Mouse (Mus musculus) small intestine, adult 10 weeks (tissue): ENCODE results near the gene Hacd3. TPM values are rescaled to one million over a fixed set of nuclear protein-coding genes. Genes with fewer than 3 reads are reported as not detected.

Experiments used
- polyA plus RNA-seq: library from polyadenylated mRNA; stranded (reverse); fragments of 350-450 nt; fragmentation: Illumina TruSeq; extraction: RNeasy Lipid Tissue Mini Kit (QIAGEN cat#74804); gene quantifications from one replicate; pipeline ENCODE4 v1.2.3, GENCODE M21; 2014; ENCODE audit warnings: low replicate concordance

Gene Hacd3
- 78.4 TPM for polyA plus RNA-seq

DNA sequence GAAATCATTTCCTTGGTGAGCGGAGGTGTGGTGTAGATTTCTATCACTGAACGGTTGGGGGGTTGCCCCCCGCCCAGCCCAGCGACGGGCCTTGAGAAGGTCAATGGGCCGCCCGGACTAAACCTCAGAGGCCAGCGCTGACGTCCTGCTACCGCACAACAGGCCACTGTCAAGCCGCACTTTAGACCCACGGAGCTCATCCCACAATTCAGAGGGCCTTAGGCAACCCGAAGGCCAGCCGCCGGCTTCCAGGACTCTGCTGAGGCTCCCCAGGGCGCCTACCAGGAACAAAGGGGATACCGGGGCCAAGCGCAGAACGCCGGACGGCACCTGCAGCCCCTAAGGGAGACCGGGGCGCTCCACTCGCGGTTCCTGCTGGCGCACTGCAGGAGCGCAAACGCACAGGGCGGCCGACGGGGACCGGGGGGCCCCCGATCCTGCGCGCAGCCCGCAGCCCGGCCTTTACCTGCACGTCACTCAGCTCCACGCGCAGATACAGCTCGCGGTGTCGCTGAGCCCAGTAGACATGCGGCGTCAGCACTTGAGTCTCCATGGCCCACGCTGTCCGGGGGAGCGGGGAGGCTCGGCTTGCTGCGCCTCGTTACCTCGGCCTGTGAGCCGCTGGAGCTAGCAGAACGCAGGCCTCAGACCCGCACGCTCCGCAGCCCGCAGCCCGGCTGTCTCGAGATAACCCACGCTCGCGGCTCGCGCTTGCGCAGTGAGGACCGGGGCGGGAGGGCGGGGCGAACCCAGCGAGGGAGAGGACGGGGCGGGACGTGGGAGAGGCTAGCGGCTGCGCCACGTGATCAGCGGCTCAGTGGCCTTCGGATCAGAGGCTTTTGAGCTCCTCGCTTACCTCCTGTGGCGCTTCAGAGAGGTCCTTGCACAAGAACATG, at the start of gene Hacd3:
Hacd3 (minus strand) TSS at position 703 of the 896 bp plus-strand sequence.

DNA sequence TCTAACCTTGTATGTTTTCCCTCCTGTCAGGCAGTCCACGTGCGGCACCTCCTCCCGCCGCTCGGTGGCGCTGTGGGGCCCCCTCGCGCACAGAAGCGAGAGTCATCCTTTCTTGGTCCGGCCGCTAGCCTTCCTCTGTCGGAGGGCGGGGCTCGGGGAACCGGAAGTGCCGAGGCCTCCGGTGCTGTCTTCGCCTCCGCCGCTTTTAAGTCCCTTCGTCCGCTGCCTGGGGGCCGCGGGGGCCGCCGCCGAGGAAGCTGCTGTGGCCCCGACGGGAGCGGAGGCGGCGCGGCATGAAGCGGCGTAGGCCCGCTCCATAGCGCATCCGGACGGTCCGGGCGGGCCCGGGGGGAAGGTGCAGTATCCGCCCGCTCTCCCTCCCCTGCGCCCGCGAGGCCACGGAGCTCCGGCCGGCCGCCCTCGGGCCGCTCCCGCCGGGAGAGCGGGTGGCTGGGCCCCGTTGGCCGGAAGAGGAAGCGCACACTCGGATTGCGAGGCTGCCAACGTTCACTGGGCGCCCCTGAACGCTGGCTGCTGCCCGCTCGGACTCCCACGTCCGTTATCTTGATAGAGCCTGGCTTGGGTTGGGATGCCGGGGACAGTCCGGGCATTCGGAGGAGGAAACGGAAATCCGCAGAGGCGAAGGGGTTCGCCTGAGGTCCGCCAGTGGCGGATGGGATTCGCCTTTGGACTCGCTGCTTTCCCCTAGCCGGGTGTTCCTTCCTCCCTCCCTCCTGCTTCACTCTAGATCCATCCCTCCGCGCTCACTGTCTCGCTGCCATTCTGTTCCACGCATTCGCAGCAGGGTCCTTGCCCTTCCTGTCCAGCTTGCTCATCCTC, 11.0 kb upstream of the Hacd3 start, which contains the start of gene Dpp8:
Dpp8 (plus strand) TSS at position 146 of the 840 bp plus-strand sequence.

DNA sequence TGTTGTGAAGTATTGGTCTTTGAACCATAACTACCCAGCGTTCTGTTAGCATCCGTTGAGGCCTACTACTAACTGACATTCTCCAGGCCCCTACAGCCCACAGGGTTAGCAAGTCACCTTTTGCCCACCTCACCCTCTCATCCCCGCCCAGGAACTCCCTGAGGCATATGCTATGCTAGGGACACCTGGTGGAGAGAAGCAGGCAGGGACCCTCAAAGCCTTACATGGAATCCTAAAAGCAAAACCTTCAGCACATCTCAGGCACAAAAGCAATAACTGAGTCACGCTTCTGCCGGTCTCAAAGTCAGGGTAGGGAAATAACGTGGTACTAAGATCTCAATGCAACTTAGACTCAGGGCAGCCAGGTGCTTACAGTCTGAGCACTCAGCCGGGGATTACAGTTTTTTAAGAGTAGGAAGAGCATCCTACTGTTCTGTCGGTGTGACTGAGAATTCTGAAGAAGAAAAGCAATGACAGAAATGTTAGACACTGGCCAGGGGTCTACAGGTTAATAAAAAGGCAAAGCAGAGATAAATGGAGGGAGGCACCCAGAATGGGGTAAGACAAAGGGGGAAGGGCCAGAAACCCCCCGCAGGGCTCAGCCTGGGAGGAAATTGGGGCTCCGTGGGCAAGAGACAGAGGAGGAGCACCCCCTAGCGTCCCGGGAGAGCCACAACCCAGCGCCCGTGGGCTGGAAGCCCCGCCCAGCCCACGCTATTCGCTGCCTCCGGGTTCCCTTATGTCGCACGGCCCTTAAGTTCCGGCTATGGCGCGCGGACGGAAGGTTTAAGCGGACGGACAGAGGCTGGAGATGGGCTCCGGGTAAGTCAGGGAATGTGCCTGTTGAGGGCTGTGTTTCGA, 61.1 kb downstream of the Hacd3 start, which contains the start of gene Ints14:
Ints14 (plus strand) TSS at position 789 of the 861 bp plus-strand sequence.

DNA sequence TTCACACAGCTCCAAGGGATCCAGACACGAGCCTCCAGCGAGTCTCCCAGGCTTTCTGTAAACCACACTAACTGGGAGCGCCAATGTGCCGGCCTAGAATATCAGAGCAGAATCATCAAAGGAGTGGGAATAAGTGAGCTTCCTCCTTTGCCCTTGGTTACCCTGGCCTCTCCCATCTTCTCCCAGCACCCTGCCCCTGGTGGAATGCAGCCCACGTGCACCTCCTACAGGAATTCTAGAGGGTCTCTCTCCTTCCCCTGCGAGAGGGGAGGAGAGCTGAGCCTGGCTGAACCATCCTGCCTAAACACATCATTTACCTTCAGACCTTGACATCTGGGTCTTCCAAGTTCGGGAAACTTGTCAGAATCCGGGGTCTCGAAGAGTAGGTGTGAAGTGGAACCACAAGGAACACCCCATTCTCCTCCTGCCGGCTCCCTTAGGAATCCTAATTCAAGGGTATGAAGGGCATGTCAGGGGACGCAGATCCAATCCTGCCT, 70.3 kb downstream of the Hacd3 start, which contains the start of gene Slc24a1:
Slc24a1 (minus strand) TSS at position 447 of the 497 bp plus-strand sequence.

Other genes starting within 250 kb of the Hacd3 start
- gene Dennd4a, start 210.4 kb downstream of the Hacd3 start, polyA plus RNA-seq = 8.1 TPM
- gene Slc24a1, start 70.1 kb downstream of the Hacd3 start, polyA plus RNA-seq = not detected
- 13.4 TPM for gene Ints14, start 60.8 kb downstream of the Hacd3 start, polyA plus RNA-seq
- gene Dpp8, start 10.7 kb upstream of the Hacd3 start, polyA plus RNA-seq = 115 TPM
- gene Igdcc4, start 79.8 kb upstream of the Hacd3 start, polyA plus RNA-seq = 0.56 TPM
- not detected for gene Igdcc3, start 119.5 kb upstream of the Hacd3 start, polyA plus RNA-seq
- 5.1 TPM for gene Parp16, start 173.7 kb upstream of the Hacd3 start, polyA plus RNA-seq
- 0.89 TPM for gene Cilp, start 243.5 kb upstream of the Hacd3 start, polyA plus RNA-seq